Comparison of ENCODE assay signal across 8 mouse cellular contexts in genomic region chr7:134261003-134261701, GRCm38 (mm10). TPM values are rescaled to one million over a fixed set of nuclear protein-coding genes. Genes with fewer than 3 reads are reported as not detected.
DNase-seq lines count a peak whose midpoint lies in the region; ATAC-seq and TF ChIP-seq lines count a peak whose summit lies in the region.

No protein-coding gene starts in this region.

- intact Hi-C loops in heart, postnatal 10 days (cut with DNase I): loop anchor here (1.0 to 5.0 kb wide), 3 partner anchors 35 to 404 kb away; no protein-coding TSS in a partner anchor

- peak overlapping the region; percentile 46 for H3K4me3 ChIP-seq in megakaryocyte, embryonic 14.5 days (replicated peaks)
- H3K4me3 ChIP-seq in limb, embryonic 14.5 days (replicated peaks; ENCODE audit: low read length): no peak overlapping the region

- peaks cover 7% of the 10 kb centered on the region for H3K4me1 ChIP-seq in megakaryocyte, embryonic 14.5 days
- 0 out of 2 replicates have a peak, but pooled peaks cover 5% of the 10 kb centered on the region for H3K4me1 ChIP-seq in limb, embryonic 14.5 days (ENCODE audit: control insufficient read depth, insufficient read depth, low read length)

- no peaks in the 10 kb centered on the region for H3K36me3 ChIP-seq in megakaryocyte, embryonic 14.5 days (replicated peaks; ENCODE audit: low read length)
- no peaks in the 10 kb centered on the region for H3K36me3 ChIP-seq in limb, embryonic 14.5 days (ENCODE audit: control insufficient read depth, insufficient read depth, low read length)

- no peak overlapping the region for H3K9ac ChIP-seq in limb, embryonic 14.5 days (ENCODE audit: low read depth, low read length, severe bottlenecking)

- peak; percentile 29 for DNase-seq in brain, embryonic 14.5 days (ENCODE audit: low read depth)
- peak; percentile 71 to 77 for DNase-seq in heart, postnatal 10 days
- peak; percentile 45 for DNase-seq in limb, embryonic 14.5 days (ENCODE audit: low spot score)
- DNase-seq in natural killer cell, adult 2 months (ENCODE audit: low spot score in 2 of 2): no peak
- DNase-seq in liver: no peak

- ATAC-seq in megakaryocyte, adult 5-6 weeks (ENCODE audit: poor library complexity, severe bottlenecking): no peak
- ATAC-seq in limb, embryonic 14.5 days (ENCODE audit: low FRiP score, low read depth): no peak
- no peak for ATAC-seq in cerebellum, adult (ENCODE audit: insufficient number of reproducible peaks, low FRiP score, low TSS enrichment)

- no peak for TF ChIP-seq POLR2A in brain, embryonic 14.5 days (IDR thresholded peaks at IDR 0.05; ENCODE audit: borderline replicate concordance, extremely low read depth, insufficient read depth, insufficient read length, poor library complexity, severe bottlenecking)
- no peak for TF ChIP-seq POLR2A in limb, embryonic 14.5 days (IDR thresholded peaks at IDR 0.05; ENCODE audit: borderline replicate concordance, extremely low read depth, insufficient read depth, insufficient read length)

- H3K27ac ChIP-seq in limb, embryonic 14.5 days (replicated peaks; ENCODE audit: low read depth, low read length): no peak overlapping the region

- no peak overlapping the region for H3K4me2 ChIP-seq in limb, embryonic 14.5 days (replicated peaks; ENCODE audit: low read depth, low read length, severe bottlenecking)

- WGBS in limb, embryonic 14.5 days: 37% methylated on average over 4 of the region's 4 CpGs

- peaks cover 2% of the 10 kb centered on the region for H3K27me3 ChIP-seq in megakaryocyte, embryonic 14.5 days (replicated peaks)
- H3K27me3 ChIP-seq in limb, embryonic 14.5 days (ENCODE audit: control insufficient read depth, insufficient read depth, low read length): no peaks in the 10 kb centered on the region

- TF ChIP-seq CTCF in brain, embryonic 14.5 days (IDR thresholded peaks at IDR 0.05; ENCODE audit: borderline replicate concordance, extremely low read depth, insufficient read depth, insufficient read length): no peak

- H3K9me3 ChIP-seq in megakaryocyte, embryonic 14.5 days: no peaks in the 10 kb centered on the region
- H3K9me3 ChIP-seq in limb, embryonic 14.5 days (ENCODE audit: control insufficient read depth, low read length): no peaks in the 10 kb centered on the region

RNA-seq across cellular contexts. Expression of gene Adam12, which starts 29.2 kb away (rescaled TPM):
- not detected in 2 replicates for polyA plus RNA-seq in megakaryocyte, embryonic 14.5 days (2012; ENCODE audit: insufficient read depth, low replicate concordance)
- 0.09 TPM in 1 of 2 replicates, not detected in the other for total RNA-seq in megakaryocyte, adult 5-6 weeks (2015)
- 0.12 and 0.26 TPM in 2 replicates for total RNA-seq in megakaryocyte, adult 5-6 weeks (2017)
- 3.5 and 6.3 TPM in 2 replicates for polyA plus RNA-seq in brain, embryonic 14.5 days (2012; rRNA removed)
- total RNA-seq in heart, postnatal 10 days (2021): 10 to 100 TPM in 1 of 2 experiments, 1 to 10 TPM in 1; 8.1 to 14.0 TPM
- polyA plus RNA-seq in limb, embryonic 14.5 days (2012; rRNA removed): 18.1 and 19.5 TPM in 2 replicates
- polyA plus RNA-seq in limb, embryonic 14.5 days (2014; fragmentation: Nextera tagmentation; extraction: Ambion mirVana): 16.3 and 17.0 TPM in 2 replicates

Comparison
In these comparisons a context has a peak if more than half of its experiments do, and no peak if none do; other contexts are left out.
1. DNase-seq: peak in brain, embryonic 14.5 days (single experiment), heart, postnatal 10 days (2 of 2) and limb, embryonic 14.5 days (single experiment); none in natural killer cell, adult 2 months (0 of 2) and liver (single experiment).